Mouse (Mus musculus) heart, adult 9 months (tissue): ENCODE data around the gene Nol7.

ENCODE experiments used
- DNase-seq, 2 experiments: peaks; one replicate each; pipeline ENCODE4 v3.0.0; 2022; ENCODE audit warnings: low spot score in 2 of 2

Nol7 gene

DNA sequence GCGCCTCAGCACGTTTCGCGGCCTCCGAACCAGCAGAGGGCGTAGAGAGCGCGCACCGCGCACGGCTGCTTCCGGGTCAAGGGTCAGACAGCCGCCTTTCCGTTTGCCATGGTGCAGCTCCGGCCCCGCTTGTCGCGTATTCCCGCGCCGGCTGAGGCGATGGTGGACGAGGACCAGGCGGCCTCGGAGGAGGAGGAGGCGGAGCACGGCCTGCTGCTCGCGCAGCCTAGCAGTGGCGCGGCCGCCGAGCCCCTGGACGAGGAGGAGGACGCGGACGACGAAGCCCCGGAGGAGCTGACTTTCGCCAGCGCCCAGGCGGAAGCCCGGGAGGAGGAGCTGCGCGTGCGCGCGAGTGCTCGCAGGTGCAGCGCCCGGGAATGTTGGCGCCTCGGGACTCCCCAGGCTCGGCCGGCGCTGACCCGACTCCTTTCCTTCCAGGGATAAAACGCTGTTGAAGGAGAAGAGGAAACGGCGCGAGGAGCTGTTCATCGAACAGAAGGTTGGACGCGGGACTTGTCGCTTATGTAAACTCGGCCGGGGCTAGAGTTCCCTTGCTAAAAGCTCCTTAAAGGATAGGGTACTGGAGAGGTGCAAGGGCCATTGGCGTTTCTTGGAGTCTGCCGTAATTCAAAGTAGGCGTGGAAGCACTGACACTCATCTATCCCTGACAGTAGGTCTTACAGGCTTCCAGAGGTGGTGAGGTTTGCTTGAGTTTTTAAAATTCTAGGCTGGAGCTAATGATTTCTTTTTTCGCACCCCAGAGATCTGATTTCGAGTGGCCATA is at the start of gene Nol7:
Gene Nol7 (plus strand): TSS at position 94 of the 784 bp plus-strand sequence.
- peak; percentile 91 to 95 for DNase-seq

DNA sequence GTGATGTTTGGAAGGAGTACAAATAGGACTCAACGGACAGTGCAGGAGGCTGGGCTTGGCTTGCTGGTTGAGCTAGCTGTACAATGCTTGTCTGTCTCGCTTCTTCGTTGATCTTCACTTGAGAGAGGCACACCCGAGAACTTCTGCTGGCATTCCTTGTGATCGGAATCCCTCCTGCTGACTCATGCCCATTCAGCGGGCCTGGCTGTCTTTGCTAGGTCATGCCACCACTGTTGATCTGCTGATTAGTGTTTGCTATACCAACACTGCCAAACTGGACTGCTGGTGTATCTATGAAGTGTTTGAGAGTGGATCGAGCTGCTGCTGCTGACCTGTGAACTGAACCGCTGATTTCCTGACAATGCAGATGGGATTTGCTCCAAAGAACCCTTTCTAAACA is 48.8 kb upstream of the Nol7 start:
- DNase-seq, result no peak

DNA sequence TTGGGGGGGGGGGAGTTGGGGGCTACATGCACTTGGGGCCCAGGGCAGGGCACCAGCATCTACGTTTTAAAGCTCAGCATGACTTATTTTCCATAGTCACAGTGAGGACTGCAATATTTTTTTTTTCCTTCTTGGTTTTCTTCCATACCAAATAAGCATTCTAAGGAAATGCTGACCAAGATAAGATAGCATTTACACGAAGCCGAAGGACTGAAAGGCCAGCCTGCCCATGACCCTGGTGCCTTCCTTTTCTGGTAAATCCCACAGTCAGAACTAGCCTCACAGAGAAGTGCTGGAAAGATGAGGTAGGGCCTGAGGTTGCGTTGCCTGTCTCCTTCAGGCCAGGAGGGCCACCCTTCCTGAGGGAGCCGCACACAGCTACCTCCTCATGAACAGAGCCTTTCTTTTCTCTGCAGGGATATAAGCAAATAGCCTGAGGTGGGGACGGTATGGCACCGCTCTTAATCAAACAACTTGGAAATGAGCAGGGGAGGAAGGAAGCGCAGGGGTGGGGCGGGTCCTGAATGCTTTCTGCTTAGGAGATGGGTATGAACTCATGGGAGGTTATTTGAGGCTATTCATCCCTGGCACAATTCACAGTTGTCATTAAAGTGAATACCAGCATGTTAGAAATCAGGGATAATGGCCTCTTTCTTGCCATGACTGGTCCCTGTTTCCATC is 47.6 kb upstream of the Nol7 start:
- DNase-seq, result peak in 1 of 2 experiments; percentile 9

DNA sequence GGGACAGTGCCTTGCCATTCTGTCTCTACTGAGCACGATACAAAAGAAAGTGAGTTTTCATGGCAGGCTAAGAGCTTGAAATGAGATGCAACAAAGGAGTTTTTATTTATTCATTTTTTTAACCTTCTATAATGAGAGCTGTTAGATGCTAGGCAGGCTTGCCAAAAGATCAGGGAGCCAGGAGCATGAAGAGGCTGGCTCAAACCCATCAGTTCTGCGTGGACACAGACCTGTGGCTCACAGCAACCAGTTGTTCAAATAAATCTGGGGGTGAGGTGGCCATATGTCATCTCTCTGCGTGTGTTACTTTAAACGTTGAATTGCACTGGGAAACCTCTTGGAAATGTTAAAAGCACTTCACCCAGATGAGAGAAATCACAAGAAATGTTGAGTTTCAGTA is 44.8 kb upstream of the Nol7 start:
- no peak for DNase-seq

DNA sequence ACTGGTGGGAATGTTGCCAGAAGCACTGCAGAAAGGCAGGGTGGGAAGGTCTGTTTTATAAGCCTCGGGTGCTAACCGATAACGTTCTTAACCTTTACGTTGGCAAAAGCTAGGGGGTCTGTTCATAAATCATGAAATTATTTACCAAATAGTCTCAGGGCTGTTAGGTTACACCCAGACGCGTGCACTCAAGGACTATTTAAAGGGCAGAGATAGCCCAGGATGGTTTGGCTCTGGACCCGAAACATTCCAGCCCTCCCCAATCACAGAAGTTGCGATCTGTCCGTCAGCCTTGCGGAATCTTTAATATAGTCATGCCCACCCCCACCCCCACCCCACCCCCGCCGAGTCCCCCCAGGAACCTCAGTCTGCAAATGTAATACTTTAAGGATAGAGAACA is 43.8 kb upstream of the Nol7 start:
- DNase-seq, result no peak

DNA sequence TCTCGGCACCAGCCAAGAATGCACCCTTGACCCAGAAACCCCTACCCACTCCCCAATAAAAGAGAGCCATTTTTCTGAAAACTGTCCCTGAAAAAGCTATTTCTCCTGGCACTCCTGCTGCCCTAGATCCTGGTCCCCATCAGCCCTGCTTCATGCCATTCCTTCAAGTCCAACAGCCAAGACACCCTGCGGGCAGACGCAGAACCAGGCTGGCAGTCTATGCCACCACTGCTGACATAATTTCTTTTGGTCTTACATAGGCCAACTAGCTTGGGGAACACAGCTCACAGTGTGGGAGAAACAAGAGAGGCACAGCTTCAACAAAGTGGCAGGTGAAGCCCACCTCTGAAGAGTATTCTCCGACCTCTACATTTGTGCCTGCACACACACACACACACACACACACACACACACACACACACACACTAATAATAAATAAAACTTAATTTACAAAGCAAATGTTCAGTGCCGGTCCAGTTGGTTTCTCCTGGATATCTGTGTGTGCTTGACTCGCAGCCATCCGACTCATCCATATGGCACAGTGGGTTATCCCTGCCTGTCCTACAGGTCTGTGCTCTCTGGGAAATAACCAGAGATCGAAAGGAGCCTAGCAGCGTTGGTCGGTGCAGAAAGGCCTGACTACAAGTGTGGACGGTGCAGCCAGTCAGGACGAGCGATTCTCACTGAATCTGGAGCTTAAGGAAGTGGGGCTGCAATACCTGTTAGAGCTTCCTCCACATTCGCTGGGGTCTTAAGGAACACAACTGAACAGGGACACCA is 41.7 kb upstream of the Nol7 start:
- no peak for DNase-seq

DNA sequence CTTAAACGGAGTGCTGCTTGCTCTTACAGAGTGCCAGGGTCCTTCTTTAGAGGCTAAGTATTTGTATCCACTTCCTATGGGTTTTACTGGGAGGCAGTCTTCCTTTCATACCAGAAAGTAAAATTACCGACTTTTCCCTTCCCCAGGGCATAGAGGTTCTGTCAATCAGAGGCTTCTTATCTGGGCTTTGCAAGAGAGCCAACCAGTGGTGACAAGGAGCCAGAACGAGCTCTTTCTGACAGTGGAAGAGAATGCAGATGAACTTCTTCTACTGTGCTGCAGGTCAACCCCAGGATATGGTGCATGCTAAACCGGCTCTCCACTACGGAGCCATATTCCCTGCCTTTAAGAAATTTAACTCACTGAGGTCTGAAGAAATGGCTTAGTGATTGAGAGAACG is 37.7 kb upstream of the Nol7 start:
- no peak for DNase-seq

DNA sequence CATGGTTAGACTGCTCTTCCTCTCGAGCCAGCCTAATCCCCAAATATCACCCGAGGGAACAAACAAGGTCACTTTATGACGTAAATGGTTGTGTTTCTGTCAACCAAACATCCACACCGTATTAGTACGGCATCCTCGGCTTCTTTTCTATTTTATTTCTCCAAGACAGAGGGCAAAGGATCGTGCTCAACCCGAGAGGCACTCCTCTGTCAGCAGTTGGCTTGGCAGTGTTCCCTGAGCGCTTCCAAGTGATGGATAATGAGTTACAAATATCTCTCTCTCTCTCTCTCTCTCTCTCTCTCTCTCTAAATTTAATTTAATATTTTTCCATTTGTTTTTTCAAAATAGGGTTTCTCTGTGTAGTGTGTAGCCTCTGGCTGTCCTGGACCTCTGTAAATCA is 35.8 kb upstream of the Nol7 start:
- DNase-seq, result no peak

DNA sequence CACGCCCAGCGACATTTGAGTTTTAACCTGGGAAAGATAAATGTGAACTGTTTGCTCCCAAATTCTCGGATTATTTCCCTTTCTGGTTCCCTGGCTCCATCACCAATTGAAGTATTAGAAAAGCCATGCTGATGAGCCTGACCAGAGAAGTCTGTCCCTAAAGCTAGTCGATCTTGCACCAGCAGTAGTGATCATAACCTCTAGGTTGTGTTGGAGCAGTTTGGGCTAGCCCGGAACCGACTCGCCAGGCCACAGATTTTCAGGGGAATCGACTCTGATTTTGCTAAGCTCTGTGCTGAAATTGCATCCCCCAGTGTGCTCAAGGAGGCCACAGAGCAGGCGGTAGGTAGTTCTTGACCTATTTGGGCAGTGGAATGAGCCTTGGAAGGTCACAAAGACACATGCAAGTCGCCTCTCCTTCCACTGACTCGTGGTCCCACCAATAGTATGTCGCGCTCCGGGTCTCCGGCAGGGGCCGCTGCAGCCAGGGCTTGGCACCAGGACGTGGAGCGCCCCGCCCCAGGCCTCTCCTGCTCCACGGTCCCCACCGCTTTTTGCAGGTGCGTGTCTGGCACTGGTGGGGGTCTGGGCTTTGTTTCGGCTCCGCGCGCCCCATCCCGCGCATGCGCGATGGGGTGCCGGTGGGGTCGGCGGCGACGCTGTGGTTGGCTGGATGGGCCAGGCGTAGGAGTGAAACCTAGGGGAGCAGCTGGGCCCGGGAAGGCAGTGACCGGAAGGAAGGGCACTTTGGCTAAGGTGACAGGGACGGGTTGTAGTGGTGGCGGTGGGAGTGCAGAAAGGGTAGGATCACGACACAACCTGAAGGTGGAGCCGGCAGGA is 33.0 kb upstream of the Nol7 start, which contains the start of gene Sirt5:
Gene Sirt5 (plus strand): TSS at position 512 of the 840 bp plus-strand sequence.
- DNase-seq, result peak; percentile 90 to 91

DNA sequence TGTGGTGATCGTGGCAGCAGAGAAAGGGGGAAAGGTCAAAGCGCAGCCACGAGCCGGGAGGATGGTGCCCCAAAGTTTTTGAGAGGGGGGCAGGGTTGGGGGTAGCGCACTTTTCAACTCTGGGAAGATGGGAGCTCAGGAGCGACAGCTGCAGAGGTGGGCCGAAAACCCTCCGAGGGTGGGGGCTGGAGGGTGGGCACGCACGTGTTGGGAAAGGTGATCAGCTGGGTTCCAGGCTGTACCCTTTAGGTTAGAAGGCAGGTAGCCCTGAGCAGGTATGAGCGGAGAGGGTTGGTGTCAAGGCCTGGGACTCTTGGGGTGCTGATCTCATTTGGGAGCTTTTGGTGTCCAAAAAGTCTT is 32.4 kb upstream of the Nol7 start:
- no peak for DNase-seq

DNA sequence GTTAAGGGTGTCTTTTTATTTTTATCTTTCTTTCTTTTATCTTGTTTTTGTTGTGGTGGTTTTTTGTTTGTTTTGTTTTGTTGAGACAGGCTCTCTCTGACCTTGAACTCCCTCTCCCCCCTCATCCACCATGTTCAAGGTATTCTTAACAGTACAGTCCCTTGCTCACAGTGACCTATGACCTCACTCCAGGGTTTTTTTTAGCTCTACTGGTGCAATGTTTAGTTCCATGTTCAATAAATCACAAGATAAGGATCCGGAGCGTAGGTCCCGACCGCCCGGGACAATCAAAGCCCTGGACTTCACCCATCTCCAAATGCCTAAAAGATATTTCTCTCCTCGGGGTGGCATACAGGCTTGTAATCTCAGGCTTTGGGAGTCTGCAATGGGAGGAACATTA is 28.1 kb upstream of the Nol7 start:
- DNase-seq, result no peak

DNA sequence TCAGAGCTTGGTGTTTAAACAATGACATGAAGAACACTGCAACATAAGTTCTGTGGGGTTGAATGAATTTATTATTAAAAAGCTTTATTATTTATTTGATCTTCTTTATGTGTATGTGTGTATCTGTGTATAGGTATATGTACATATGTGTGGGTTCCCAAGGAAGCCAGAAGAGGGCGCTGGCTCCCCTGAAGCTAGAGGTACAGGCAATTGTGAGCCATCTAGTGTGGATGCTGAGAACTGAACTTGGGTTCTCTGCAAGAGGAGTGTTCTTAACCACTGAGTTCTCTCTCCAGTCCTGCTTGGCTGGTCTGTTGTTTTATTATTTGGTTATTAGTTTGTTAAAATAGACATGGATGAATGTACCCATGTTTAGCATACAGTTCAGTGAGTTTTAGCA is 25.3 kb upstream of the Nol7 start:
- DNase-seq, result no peak

DNA sequence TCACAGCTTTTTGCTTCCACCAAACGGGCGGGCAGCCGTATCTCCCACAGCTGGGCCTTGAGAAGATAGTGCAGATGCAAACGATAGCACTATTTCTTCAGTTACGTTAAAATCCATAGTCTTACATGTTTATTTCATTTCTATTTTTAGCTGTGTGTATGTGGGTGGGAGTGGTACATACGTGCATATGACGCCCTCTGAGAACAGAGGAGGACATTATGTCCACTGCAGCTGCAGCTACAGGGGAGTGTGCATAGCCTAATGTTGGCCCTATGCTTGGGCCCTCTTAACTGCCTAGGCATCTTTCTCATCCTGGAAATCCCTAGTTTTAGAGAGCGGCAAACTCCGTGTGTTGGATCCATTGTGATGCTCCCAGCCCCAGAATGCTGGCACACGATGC is 24.0 kb upstream of the Nol7 start:
- DNase-seq, result no peak

DNA sequence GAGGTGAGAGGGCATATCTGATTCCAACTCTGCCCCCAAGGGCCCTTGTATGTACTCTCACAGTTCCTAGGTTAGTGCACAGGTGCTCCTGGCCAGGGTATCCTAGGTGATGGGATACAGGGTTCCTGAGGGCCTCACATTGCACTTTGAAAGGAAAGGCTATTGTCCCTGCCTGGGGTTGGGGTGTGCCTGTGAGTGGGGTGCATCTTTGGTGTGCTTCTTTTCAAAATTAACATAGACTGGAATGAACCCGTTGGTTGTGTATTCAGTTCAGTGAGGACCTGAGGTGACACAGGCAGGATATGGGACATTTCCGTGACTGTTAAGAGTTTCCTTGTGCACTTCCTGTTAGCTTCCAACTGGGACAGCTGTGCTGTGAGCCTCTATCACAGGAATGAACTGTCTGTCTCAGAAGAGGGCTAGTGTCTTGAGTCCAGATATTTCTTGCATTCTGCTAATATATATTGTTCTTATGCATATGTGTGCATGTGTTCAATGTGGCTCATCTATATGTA is 23.2 kb upstream of the Nol7 start:
- DNase-seq, result peak; percentile 28 to 56

DNA sequence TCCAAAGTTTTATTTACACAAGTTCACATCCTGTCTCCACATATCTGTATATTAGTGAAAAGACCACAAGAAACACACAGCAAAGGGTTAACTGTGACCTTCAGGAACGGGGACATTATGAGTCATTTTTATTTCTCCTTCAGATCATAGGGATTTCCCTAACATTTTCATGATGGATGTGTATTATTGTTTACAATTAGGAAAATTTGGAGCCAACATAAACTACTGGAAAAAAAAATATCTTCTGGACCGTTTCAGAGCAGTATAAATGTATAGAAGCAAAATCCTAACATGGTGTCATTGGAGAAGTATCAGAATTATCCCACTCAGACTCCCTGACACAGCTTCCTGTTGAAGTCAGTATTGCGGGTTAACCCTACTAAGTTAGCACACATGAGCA is 18.2 kb upstream of the Nol7 start:
- DNase-seq, result no peak

DNA sequence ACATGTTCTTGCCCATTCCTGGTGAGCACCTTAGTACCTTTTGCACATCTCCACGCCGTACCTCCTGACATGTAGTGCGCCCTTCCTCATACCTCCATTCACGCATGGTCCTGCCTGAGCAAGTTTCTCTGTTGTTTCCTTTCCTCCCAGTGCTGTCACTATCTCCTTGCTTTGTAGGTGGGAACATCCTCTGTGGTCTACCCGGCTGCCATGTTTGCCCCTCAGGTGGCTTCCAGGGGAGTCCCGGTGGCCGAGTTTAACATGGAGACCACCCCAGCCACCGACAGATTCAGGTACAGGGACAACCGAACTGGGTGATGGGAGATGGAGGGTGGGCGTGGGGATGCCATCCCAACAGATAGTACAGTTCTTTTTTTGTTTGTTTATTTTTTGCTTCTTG is 12.9 kb upstream of the Nol7 start:
- DNase-seq, result no peak

DNA sequence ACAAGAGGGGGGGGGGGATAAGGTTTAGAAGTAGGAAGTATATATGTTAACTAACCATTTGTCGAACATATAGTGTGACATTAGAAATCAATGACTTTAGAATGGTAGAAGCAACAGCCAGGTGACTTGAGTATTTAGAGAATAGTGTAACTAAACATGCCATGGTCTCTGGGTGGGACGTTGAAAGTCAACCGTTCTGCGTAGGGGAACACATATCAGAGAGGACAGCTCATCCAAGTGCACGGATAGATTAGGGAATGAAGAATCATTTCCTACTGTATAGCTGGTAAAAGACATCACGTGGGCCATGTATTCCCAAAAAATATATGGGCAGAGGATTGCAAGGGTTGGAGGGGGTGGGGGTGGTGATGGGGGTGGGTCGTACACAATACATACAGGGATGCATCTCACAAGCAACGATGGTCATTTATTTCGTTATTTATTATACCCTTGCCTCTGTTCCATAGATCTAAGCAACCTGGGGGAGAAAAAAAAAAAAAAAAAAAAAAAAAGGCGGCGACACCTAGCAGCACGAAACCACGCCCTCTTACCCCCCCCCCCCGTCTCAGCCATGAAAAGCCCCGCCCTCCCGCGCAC is 392 bp upstream of the Nol7 start:
- DNase-seq, result no peak

DNA sequence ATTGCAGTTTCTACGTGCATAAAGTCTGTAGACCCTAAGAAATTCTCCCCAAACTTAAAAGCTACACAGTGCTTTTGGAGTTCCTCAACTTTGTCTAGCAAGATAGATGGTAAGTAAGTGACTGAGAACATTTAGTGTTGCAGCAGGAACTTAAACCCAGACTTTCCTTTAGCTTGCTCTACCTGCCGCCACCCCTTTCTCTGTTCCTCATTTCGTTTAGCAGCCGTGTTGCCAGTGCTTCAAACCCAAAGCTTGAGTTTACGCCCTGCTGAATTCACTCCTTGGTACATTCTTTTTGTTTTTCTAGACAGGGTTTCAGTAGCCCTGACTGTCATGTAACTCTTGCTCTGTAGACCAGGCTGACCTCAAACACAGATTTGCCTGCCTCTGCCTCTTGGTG is 1.4 kb downstream of the Nol7 start:
- DNase-seq, result no peak

DNA sequence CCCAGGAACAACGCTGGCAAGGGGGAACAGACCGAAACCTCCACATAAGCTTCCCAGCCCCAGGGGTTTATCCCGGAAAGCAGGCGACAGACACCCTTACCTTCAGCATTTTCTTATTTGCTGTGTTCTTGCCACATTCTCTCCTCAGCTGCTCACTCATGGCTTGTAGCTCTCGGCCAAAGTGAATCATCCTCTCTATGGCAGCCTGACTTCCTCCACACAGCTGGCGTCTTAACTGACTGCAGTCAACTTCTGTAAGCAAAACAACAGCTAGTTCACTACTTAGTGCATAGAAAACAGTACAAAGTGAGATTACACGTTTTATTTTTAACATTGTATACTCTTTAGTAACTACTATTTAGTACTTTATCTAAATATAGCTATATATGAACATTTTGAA is 14.1 kb downstream of the Nol7 start:
- no peak for DNase-seq

DNA sequence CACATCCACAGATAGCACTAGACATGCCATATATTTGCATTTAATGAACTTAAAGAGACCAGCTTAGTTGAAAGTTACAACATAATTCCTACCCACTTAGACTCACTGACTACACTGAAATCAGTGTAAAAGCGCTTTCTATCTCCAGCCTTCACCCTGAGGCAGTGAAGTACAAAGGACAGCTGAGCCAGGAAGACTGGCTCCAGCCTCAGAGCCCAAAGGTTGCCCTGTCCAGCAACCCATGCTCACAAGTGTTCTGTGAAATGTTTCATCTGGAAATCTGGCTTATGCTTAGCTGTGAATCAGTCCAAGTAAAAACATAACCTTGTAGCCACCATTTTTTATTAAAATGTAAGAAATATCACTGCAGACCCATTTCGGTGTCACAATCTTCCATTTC is 15.4 kb downstream of the Nol7 start:
- no peak for DNase-seq

DNA sequence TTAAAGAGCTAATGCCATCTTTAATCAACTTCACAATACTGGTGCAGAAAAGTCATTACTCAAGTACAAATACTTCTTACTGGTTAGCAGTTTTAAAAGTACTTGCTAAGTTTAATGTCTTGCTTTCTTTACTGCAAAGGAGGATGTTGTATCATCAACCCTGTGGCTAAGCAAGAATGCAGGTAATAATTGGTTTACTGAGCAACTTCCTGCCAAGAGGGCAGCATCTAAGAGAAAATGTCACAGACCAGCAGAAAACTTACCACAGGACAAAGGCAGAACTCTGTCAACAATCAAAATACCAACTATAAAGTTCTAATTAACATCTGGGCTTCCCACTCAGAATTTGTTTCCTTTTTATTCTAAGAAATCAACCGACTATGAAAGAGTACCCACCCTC is 17.1 kb downstream of the Nol7 start:
- DNase-seq, result no peak
